Mouse (Mus musculus): ENCODE results near the gene Phc1.
"Not testable (repeated sequence)": the region's sequence is repeated elsewhere in the genome, so short reads cannot be mapped to it uniquely, and the experiment has no call there.

The Phc1 gene

GRCm38 (mm10) chr6:122340349-122341000 is at the start of gene Phc1:
TSS of gene Phc1 (minus strand) at chr6:122340561.
- peak; percentile 35 for DNase-seq

- DNase-seq: not testable (repeated sequence)
Observed at GRCm38 (mm10) chr6:122389986-122390385, 49.6 kb upstream of the Phc1 start.

- DNase-seq: not testable (repeated sequence)
Observed at GRCm38 (mm10) chr6:122387177-122388028, 47.0 kb upstream of the Phc1 start.

DNA sequence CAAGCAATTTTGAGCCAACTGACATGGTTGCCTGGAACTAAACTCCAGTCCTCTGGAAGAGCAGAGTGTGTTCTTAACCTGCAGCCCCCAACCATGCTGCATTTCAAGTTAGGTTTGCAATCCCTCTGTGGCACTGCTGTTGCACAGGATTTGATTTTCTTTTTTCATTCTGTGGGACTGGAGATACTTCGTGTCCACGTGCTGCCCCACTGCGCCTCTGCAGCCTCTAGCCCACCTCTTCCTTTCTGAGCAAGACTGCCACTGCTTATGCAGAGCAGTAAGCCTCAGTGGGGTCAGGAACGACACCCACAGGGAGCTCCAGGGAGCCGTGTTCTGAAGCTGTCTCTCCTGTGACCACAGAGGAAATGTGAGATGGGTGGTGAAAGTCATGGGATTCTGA is 45.4 kb upstream of the Phc1 start:
- DNase-seq: no peak

DNA sequence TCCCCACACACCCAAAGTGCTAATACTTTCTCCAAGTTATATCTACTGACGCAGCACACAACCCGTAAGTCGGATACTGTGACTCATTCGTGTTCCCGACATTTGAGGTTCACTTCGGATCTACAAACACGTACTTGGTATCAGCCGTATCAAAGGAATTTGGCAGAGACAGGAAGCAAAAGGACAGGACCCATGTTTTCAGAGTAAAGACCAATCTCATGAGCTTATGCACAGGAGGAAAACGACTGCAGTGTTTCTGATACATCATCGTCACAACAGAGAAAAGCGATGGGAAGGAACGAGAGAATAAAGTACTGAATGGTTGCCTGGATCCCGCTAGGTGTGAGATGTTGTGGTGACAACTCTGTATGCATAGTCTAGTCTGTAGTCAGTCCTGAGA is 44.5 kb upstream of the Phc1 start:
- DNase-seq: no peak

DNA sequence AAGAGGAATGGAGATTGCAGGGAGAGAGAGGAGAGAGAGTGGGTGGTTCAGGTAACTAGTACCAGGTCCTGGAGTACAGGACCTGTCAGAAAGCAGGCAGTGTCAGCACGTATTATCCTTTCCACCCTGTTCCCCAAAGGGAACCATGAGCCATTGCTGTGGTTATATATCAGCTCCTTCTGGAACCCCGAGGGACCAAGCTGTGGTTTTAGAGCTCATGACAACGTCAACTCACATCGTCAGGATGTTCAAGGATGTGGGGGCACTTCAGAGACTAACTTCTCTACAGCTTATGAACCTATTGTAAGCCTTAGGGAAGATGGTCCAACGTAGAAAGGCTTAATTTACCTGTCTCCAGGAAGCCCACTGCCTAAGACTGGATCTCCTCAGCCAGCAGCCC is 42.9 kb upstream of the Phc1 start:
- DNase-seq: no peak

DNA sequence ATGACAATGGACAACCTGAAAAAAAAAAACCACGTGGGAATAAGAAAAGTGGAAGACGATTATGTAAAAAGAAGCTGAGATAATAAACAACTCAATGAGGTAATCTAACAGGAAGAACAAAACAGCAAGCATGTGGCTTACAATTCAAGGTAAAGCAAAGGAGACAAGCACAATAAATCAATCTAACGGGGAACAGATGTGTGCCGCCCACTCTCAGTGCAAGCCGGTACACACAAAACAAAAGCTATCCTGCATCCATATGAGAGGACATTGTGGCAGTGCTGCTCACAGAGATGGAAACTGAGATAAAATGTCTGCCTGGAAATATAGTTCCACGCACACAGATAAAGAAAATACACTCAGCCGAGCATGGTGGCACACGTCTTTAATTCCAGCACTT is 41.7 kb upstream of the Phc1 start:
- DNase-seq: no peak

DNA sequence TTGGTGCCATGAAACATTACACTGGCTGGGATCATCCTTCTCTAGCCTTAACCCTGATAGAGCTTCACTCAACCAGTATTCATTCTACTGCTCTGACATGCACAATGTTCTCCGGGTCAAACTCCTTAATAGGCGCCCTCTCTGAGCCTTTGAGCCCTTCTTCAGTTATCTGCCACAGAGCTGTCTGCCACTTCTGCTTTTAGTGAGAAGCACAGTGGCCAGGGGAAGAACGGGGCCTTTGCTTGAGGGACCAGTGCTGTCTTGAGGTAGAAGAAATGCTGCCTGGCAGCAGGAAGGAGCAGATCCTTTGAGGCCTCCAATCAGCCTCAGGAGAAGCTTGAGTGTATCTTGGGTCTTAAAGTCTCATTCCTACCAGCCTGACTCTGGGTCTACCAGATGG is 27.9 kb upstream of the Phc1 start:
- DNase-seq: no peak

DNA sequence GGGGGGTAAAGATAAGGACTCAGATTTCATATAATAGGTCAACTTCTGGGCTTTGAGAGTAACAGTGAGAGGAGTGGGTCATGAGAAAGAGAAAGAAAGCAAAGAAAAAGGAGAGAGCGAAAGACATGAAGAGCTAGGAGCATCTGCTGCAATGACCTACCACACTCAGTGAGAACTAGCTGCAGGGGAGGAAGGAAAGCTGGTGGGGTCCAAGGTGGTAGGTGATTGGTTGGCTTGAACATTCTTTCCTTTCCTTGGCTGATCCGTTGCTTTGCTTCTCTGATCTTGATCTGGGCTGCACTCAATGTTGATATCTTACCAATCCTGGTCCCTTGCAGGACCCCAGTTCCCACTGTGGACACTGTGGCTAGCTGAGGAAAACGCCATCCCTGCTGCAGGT is 26.6 kb upstream of the Phc1 start:
- no peak for DNase-seq

DNA sequence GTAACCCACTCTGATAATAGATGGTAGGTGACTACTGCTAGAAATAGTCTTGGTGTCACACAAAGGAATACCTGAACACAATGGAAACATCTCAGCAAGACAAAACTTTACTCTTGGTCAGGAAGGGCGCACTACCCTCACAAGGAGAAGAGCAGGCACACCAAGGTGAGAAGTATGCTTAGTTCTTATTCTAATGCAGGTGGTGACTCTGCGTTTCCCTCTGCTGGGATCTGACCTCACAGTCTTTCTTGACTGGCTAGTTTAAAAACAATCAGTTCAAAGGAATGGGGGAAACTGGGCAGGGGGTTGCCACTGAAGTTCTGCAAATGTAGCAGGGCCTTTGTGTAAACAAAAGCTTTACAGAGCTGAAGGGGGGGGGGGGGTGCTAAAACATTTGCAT is 25.9 kb upstream of the Phc1 start:
- no peak for DNase-seq

- no peak for DNase-seq
Observed at GRCm38 (mm10) chr6:122365706-122366105, 25.3 kb upstream of the Phc1 start.

DNA sequence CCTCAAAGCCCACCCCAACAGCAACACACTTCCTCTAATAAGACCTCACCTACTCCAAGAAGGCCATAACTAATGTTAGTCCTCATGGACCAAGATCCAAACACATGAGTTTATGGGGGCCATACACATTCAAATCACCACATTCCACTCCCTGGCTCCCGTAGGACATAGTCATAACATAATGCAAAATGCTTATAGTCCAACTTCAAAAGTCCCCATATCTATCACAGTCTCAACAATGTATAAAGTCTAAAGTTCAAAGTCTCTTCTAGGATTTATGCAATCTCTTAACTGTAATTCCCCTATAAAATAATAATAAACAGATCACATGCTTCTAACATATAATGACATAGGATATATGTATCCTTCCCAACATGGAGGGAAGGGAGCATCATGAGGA is 16.7 kb upstream of the Phc1 start:
- no peak for DNase-seq

- no peak for DNase-seq
Observed at GRCm38 (mm10) chr6:122355909-122356308, 15.5 kb upstream of the Phc1 start.

GRCm38 (mm10) chr6:122347326-122347725 is 7.0 kb upstream of the Phc1 start:
- DNase-seq: not testable (repeated sequence)

DNA sequence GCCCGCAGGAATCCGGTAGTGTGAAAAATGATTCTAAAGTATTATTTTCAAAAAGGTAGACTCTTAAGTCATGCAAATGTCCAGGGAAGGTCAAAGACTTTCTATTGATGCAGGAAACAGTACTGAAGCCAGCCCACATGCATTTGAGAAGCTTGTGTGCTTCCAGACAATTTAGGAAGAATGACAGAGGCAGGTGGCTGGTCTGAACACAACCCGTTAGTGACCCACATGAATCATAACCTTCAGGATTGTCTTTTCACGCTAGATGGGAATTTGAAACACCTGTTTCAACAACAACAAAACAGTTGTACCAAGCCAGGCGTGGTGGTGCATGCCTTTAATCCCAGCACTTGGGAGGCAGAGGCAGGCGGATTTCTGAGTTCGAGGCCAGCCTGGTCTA is 6.0 kb upstream of the Phc1 start:
- no peak for DNase-seq

- DNase-seq: no peak
Observed at GRCm38 (mm10) chr6:122345731-122346130, 5.4 kb upstream of the Phc1 start.

GRCm38 (mm10) chr6:122344386-122345116 is 4.2 kb upstream of the Phc1 start:
- no peak for DNase-seq

DNA sequence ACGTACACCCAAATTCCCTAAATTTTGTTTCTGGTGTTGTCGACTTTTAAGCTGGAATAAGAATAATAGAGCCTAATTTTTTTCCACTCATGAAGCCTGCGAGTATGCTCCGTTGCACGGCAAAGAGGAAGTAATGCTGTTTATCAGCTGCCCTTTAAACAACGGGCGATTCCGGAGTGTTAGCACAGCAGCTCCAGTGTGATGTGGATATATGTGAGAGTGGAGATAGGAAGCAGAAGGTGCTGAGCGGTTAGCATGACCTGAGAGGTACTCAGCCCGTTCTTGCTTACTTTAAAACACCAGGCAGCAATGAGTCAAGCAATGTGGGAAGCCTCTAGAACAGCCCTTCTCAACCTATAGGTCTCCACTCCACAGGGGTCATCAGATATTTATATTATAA is 3.4 kb upstream of the Phc1 start:
- DNase-seq: no peak

GRCm38 (mm10) chr6:122342125-122342524 is 1.8 kb upstream of the Phc1 start:
- no peak for DNase-seq

GRCm38 (mm10) chr6:122341038-122341810 is 863 bp upstream of the Phc1 start:
- peak; percentile 26 for DNase-seq

GRCm38 (mm10) chr6:122339648-122340341 is 566 bp downstream of the Phc1 start:
- peak; percentile 80 for DNase-seq

DNA sequence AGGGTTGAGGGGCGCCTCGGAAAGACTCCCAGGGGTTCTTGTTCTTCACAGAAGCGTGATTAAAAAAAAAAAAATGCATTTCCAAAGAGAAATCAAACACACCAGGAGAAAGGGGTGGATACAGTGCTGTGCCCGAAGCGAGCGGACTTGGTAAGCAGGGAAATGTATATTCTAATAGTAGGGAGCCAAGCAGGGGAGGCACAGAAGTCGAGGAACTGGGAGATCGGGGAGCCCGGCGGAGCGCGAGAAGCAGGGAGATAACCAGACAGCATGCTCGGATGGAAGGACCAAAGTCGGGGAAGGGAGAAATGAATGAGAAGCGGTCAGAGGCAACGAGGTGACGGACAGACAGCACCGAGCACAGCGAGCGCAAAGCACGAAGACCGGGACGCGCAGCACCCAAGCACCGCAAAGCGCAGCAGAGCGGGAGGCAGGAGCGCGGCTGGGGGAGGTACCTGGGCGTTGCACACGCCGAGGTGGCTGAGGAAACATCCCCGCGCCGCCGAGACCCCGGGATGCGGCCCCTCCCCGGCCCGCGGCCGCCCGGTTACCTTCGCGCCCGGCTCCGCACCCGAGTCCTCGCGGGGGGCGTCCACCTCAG is 1.2 kb downstream of the Phc1 start:
- DNase-seq: peak; percentile 69

Data from cerebellum, adult 11-12 months (tissue).